Mouse (Mus musculus) spleen, adult 2 months (tissue): ENCODE results near the gene Slc35e2.

Experiments
- CTCF ChIP-seq: fragments of 200-500 bp; IDR thresholded peaks from 2 replicates; pipeline ENCODE4 v1.5.1; 2011; ENCODE audit warnings: mild to moderate bottlenecking, inconsistent platforms; ENCODE audit not compliant: insufficient read depth, insufficient read length, insufficient replicate concordance; ENCODE audit errors: extremely low read depth
- POLR2A ChIP-seq: fragments of 200-500 bp; IDR thresholded peaks from 2 replicates; pipeline ENCODE4 v1.6.1; 2011; ENCODE audit warnings: low read depth, low read length, inconsistent platforms

DNA sequence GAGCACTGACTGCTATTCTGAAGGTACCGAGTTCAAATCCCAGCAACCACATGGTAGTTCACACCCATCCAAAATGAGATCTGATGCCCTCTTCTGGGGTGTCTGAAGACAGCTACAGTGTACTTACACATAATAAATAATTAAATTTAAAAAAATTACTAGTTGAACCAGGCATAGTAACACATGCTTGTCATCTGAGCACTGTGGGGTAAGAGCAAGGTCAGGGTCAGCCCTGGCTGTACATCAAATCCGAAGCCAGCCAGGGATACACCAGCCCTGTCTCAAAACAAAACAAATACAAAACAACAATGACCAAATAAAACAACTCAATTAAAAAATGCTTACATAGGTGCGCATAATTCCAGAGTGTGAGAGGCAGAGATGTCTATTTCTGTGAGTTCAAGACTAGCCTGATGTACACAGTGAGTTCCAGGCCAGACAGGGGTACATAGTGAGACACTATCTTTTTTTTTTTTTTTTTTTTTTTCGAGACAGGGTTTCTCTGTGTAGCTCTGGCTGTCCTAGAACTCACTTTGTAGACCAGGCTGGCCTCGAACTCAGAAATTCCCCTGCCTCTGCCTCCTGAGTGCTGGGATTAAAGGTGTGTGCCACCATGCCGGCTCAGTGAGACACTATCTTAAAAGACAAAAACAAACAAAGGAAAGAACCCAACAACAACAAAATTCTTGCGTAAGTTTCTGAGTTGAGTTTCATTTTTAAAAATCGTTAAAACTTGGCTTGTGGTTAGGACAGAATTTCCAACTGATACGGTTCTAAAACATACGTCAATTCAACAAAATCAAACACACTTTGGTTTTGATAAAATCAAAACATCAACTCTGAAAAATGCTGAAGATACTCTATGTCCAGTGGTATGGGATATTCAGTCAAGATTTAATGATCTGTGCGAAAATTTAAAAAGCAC is 1.1 kb upstream of the Slc35e2 start:
- TF ChIP-seq CTCF = no peak
- TF ChIP-seq POLR2A = no peak
